Mouse (Mus musculus): ENCODE data around the gene Fau.

Gene Fau

GRCm38 (mm10) chr19:6046294-6047153 lies 11.1 kb upstream of the Fau start, which contains the start of gene Syvn1:
Gene Syvn1 (plus strand): TSS chr19:6046576.
- DNase-seq = peak; percentile 96

- peak; percentile 41 for DNase-seq
These were observed 10.3 kb upstream of the Fau start for GRCm38 (mm10) chr19:6047154-6047898.

GRCm38 (mm10) chr19:6047899-6048166 lies 9.8 kb upstream of the Fau start:
- no peak for DNase-seq

- DNase-seq = no peak
These were observed 8.8 kb upstream of the Fau start for GRCm38 (mm10) chr19:6048681-6049410.

DNA sequence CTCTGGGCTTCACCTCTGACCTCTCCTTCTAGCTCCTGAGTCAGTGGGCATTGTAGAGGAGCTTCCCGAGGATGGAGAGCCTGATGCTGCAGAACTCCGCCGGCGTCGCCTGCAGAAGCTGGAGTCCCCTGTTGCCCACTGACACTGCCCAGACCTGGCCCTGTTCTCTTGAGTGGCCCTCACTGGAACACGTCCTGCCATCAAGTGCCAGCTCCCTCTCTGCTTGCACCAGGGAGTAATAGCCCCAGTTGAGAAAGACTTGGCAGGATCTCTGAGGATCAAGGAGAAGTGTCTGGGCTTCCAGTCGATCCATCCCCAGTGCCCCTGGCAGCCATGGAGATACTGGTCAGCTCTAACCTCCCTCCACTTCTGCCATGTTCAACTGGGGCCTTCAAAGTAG lies 5.1 kb upstream of the Fau start:
- no peak for DNase-seq

GRCm38 (mm10) chr19:6054296-6054695 lies 3.3 kb upstream of the Fau start:
- no peak for DNase-seq

GRCm38 (mm10) chr19:6056696-6057095 lies 948 bp upstream of the Fau start:
- no peak for DNase-seq

DNA sequence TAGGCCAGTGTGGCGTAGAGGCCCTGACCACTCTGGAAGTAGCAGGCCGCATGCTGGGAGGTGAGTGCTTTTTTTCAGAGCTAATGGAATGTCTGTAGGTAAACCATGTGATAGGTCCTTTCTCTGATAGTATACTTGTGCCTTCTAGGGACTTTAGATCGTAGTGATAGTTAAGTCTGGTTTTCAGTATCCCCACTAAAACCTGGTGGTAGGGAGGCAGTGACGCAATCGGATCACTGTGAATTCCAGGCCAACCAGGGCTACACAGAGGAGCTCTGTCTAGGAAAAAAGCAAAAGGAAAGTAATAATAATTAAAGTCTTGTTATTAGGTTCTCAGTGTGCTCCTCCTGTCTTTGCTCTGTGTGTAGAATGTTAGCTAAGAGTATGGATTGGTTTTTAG lies 869 bp downstream of the Fau start:
- DNase-seq = no peak

GRCm38 (mm10) chr19:6058966-6059365 lies 1.3 kb downstream of the Fau start:
- no peak for DNase-seq

DNA sequence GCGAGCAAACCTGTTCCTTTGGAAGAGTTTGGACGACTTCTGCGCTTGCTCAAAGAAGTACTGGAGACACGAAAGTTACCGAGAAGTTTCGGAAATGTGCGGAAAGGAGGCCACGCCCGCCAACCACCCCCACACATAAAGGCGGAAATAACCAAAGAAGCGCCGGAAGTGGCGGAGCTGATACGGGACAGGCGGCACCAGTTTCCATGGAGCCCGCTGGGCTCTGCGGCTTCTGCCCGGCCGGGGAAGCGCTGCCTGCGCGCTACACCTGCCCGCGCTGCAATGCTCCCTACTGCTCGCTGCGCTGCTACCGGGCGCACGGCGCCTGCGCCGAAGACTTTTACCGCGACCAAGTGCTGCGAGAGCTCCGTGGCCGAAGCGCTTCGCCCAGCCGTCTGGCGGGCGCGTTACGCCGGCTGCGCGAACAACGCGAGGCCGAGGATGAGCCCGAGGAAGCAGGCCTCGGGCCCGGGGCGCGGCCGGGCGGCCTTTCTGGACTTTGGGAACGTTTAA lies 3.4 kb downstream of the Fau start, which contains the start of gene Znhit2:
Znhit2 (plus strand) TSS at position 172 of the 513 bp plus-strand sequence.
- peak; percentile 98 for DNase-seq

- DNase-seq = peak; percentile 49
These were observed 4.1 kb downstream of the Fau start for GRCm38 (mm10) chr19:6061641-6062302.

GRCm38 (mm10) chr19:6062418-6062817 lies 4.8 kb downstream of the Fau start:
- DNase-seq = no peak

- DNase-seq = no peak
These were observed 5.4 kb downstream of the Fau start for GRCm38 (mm10) chr19:6063081-6063480.

- DNase-seq = no peak
These were observed 8.9 kb downstream of the Fau start for GRCm38 (mm10) chr19:6066571-6066970.

GRCm38 (mm10) chr19:6067011-6067723 lies 9.5 kb downstream of the Fau start:
- peak; percentile 91 for DNase-seq

- peak; percentile 95 for DNase-seq
These were observed 10.2 kb downstream of the Fau start, which contains the start of gene Tm7sf2 for GRCm38 (mm10) chr19:6067724-6068415. Gene Tm7sf2 (minus strand): TSS chr19:6068373.

DNA sequence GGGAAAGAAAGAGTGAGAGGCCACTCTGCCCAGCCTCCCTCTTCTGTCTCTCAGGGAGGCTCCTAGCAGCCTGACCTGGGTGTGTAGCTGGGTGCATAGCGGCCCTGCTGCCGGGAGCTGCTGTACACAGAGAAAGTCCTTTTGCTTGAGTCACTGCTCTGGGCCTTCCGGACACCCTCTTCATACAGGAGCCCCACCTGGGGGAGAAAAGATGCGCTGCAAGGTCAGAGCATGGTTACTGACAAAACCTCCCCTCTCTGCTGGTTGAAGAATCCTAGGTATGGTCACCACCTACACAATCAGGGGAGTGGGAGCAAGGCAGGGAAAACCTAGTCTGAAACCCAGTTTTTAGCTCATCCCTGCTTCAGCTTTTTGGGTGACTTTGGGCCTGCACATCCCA lies 11.3 kb downstream of the Fau start:
- DNase-seq = no peak

DNA sequence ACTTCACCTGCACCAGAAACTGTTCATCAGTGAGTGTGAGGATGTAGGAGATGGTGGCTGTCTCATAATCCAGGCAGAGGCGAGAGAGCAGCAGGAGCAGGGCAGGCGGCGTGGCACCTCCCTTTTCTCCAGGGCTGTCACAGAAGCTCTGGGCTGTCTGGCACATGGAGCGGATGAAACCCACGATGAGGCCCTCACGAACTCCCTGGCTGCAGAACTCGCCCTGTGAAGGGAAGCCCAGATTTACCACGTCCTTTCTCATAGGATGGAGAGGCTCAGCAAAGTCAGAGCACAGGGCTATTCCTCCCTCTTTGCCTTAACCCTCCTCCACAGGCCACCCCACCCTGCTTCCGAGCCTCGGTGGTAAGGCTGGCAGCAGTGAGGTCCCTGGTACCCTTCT lies 12.2 kb downstream of the Fau start:
- no peak for DNase-seq

- DNase-seq = no peak
These were observed 13.1 kb downstream of the Fau start for GRCm38 (mm10) chr19:6070571-6071250.

DNA sequence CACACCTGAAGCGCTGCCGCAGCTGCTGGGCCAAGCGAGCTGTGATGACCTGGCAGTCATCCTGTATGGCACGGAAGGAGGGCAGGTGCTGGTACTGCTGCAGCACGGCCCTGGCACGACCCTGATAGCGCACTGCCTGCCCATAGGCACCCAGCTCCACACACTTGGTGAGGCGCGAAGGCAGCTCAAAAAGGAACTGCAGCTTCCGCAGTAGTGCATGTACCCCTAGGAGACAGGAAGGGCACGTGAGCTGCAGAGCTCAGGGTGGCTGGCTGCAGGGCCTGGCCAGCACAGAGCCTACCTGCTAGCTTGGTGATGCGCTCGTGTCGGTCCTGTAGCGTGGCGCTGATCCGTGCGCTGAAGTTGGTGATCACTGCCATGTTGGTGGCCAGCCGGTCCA lies 13.6 kb downstream of the Fau start:
- DNase-seq = no peak

DNA sequence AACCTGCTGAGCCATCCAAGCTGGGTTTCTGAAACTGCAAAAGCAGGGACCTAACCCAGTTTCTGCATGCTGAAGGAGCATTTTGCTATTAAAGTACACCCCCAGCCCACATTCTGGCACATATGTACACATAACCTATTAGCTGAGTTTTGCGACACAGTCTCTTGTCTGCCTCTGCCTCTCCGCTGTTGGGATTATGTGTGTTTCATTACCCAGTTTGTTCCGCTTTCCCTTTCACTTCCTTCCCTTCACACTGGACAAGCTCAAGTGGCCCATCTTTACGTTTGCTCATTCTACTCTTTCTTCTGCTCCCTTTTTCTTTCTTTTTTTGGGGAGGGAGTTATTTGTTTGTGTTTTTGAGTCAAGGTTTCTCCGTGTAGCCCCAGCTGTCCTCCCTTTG lies 16.2 kb downstream of the Fau start:
- no peak for DNase-seq
